Mouse (Mus musculus) MEL (cell line): Measurements from ENCODE around the gene Rcn1.
A peak's percentile ranks its signal among the peaks of the same experiment; 100 is the strongest.

Experiments
- CTCF ChIP-seq, 3 experiments: IDR thresholded peaks in 2 of 3; conservative IDR thresholded peaks in 1 of 3; 2 replicates each; pipeline ENCODE4 v1.5.1; 2011 to 2012; ENCODE audit warnings: low read length in 3 of 3, low read depth in 2 of 3, mild to moderate bottlenecking in 2 of 3, improper control_type of control experiment in 1 of 3, inconsistent platforms in 1 of 3, mixed read lengths in 1 of 3, moderate library complexity in 1 of 3; ENCODE audit not compliant: control insufficient read depth in 1 of 3, insufficient read depth in 1 of 3, poor library complexity in 1 of 3, severe bottlenecking in 1 of 3
- HCFC1 ChIP-seq: IDR thresholded peaks from 2 replicates; pipeline ENCODE4 v1.6.1; 2012; ENCODE audit warnings: low read depth, mild to moderate bottlenecking, inconsistent platforms, low read length, improper control_type of control experiment, moderate library complexity
- MAX ChIP-seq: IDR thresholded peaks from 2 replicates; pipeline ENCODE4 v1.6.1; 2011; ENCODE audit warnings: low read length, improper control_type of control experiment
- MAZ ChIP-seq: IDR thresholded peaks from 2 replicates; pipeline ENCODE4 v1.6.1; 2012; ENCODE audit warnings: low read depth, mild to moderate bottlenecking, inconsistent platforms, low read length, improper control_type of control experiment
- POLR2A ChIP-seq, 2 experiments: IDR thresholded peaks; 2 replicates each; pipeline ENCODE4 v1.6.1; 2011 to 2012; ENCODE audit warnings: low read length in 2 of 2, mild to moderate bottlenecking in 2 of 2, control low read depth in 1 of 2, improper control_type of control experiment in 1 of 2, low read depth in 1 of 2, moderate library complexity in 1 of 2; ENCODE audit not compliant: control insufficient read depth in 1 of 2, insufficient read depth in 1 of 2, poor library complexity in 1 of 2
- RAD21 ChIP-seq: IDR thresholded peaks from 2 replicates; pipeline ENCODE4 v1.6.1; 2011; ENCODE audit warnings: mild to moderate bottlenecking, low read depth, low read length, improper control_type of control experiment
- SIN3A ChIP-seq: IDR thresholded peaks from 2 replicates; pipeline ENCODE4 v1.6.1; 2012; ENCODE audit warnings: low read length, improper control_type of control experiment, inconsistent platforms

- peak; percentile 79 for TF ChIP-seq SIN3A
- TF ChIP-seq MAX = peak; percentile 27; the same call in 1 of the 2 replicates
- no peak for TF ChIP-seq RAD21
- TF ChIP-seq CTCF (IDR thresholded peaks at IDR 0.05 in 2 of 3, conservative IDR thresholded peaks at IDR 0.05 in 1 of 3; ENCODE audit: control insufficient read depth in 1 of 3, insufficient read depth in 1 of 3, low read depth in 2 of 3, low read length in 3 of 3, poor library complexity in 1 of 3, severe bottlenecking in 1 of 3) = no peak
- peak; percentile 57; the same call in 1 of the 2 replicates for TF ChIP-seq HCFC1
- TF ChIP-seq POLR2A (IDR thresholded peaks at IDR 0.05; ENCODE audit: control insufficient read depth in 1 of 2, insufficient read depth in 1 of 2, low read depth in 1 of 2, low read length in 2 of 2, poor library complexity in 1 of 2) = peak; percentile 51 to 67; a peak in 2 of 4 replicates
- TF ChIP-seq MAZ = peak; percentile 79
These were observed at the start of gene Rcn1 for GRCm38 (mm10) chr2:105399085-105399891.
